Mouse (Mus musculus) lung, adult 2 months (tissue): Measurements from ENCODE around the gene Rbpms2.

Experiments
- CTCF ChIP-seq: fragments of 200-500 bp; IDR thresholded peaks from 2 replicates; pipeline ENCODE4 v1.5.1; 2011; ENCODE audit warnings: mild to moderate bottlenecking, low read length, control low read depth; ENCODE audit not compliant: insufficient read depth
- POLR2A ChIP-seq: fragments of 200-500 bp; IDR thresholded peaks from 2 replicates; pipeline ENCODE4 v1.6.1; 2011; ENCODE audit warnings: low read depth, mild to moderate bottlenecking, control low read depth, low read length, borderline replicate concordance; ENCODE audit errors: extremely low read depth

- TF ChIP-seq POLR2A (no peak), CTCF (no peak)
These were observed 63.0 kb downstream of the Rbpms2 start for GRCm38 (mm10) chr9:65692466-65692865.
